Mouse (Mus musculus): ENCODE data around the gene Mtus2. TPM values are rescaled to one million over a fixed set of nuclear protein-coding genes. Genes with fewer than 3 reads are reported as not detected.

Mtus2 gene
- total RNA-seq, 1 experiment = 11.0 TPM

- Histone ChIP-seq H3K4me3 (ENCODE audit: insufficient read depth in 1 of 2, low read depth in 1 of 2, low read length in 2 of 2, poor library complexity in 1 of 2, severe bottlenecking in 1 of 2) (no peak overlapping the region), H3K9me3 (ENCODE audit: control insufficient read depth, insufficient read depth, low read depth, low read length) (no peaks in the 10 kb centered on the region), H3K9ac (ENCODE audit: insufficient read depth, low read depth, low read length, poor library complexity, severe bottlenecking) (peak overlapping the region; percentile 37; the same call in 1 of the 2 replicates), H3K4me1 (ENCODE audit: control insufficient read depth in 2 of 2, insufficient read depth in 2 of 2, low read length in 2 of 2, poor library complexity in 1 of 2) (peaks cover 0 to 4% of the 10 kb centered on the region in 2 experiments; a peak in 1 of 4 replicates), H3K27ac (ENCODE audit: insufficient read depth, low read depth, low read length, poor library complexity, severe bottlenecking) (no peak overlapping the region), H3K36me3 (ENCODE audit: control insufficient read depth, insufficient read depth, low read length, poor library complexity, severe bottlenecking) (peaks cover 30% of the 10 kb centered on the region; the same call in 1 of the 2 replicates)
- in situ Hi-C loops (cut with MboI; ENCODE audit: low sequenced_read_pairs in 2 of 2, unreplicated experiment in 2 of 2) = no loop called here
- no peak for TF ChIP-seq ZNF384 (IDR thresholded peaks at IDR 0.05; ENCODE audit: low read depth, low read length)
- TF ChIP-seq HCFC1 (IDR thresholded peaks at IDR 0.05; ENCODE audit: borderline replicate concordance, insufficient read depth, low read length) = no peak
- TF ChIP-seq ZC3H11A (IDR thresholded peaks at IDR 0.05; ENCODE audit: borderline replicate concordance, low read depth, low read length) = no peak
- no peak for TF ChIP-seq CHD2 (IDR thresholded peaks at IDR 0.05; ENCODE audit: low read depth, low read length)
- TF ChIP-seq MAFK (IDR thresholded peaks at IDR 0.05; ENCODE audit: insufficient read depth, low read depth, low read length) = no peak
- no peak for DNase-seq (ENCODE audit: low read depth, low spot score)
These were observed 375.0 kb downstream of the Mtus2 start for GRCm38 (mm10) chr5:148331926-148332621.

- Histone ChIP-seq H3K9me3 (ENCODE audit: control insufficient read depth, insufficient read depth, low read depth, low read length) (no peaks in the 10 kb centered on the region), H3K27ac (ENCODE audit: insufficient read depth, low read depth, low read length, poor library complexity, severe bottlenecking) (no peak overlapping the region), H3K4me3 (ENCODE audit: insufficient read depth in 1 of 2, low read depth in 1 of 2, low read length in 2 of 2, poor library complexity in 1 of 2, severe bottlenecking in 1 of 2) (no peak overlapping the region), H3K4me1 (ENCODE audit: control insufficient read depth in 2 of 2, insufficient read depth in 2 of 2, low read length in 2 of 2, poor library complexity in 1 of 2) (peaks cover 0 to 4% of the 10 kb centered on the region in 2 experiments; a peak in 1 of 4 replicates), H3K36me3 (ENCODE audit: control insufficient read depth, insufficient read depth, low read length, poor library complexity, severe bottlenecking) (peaks cover 30% of the 10 kb centered on the region; the same call in 1 of the 2 replicates), H3K9ac (ENCODE audit: insufficient read depth, low read depth, low read length, poor library complexity, severe bottlenecking) (peak overlapping the region; percentile 37; the same call in 1 of the 2 replicates)
- in situ Hi-C loops (cut with MboI; ENCODE audit: low sequenced_read_pairs in 2 of 2, unreplicated experiment in 2 of 2) = no loop called here
- no peak for TF ChIP-seq HCFC1 (IDR thresholded peaks at IDR 0.05; ENCODE audit: borderline replicate concordance, insufficient read depth, low read length)
- no peak for TF ChIP-seq CHD2 (IDR thresholded peaks at IDR 0.05; ENCODE audit: low read depth, low read length)
- peak; percentile 90 for TF ChIP-seq ZNF384 (IDR thresholded peaks at IDR 0.05; ENCODE audit: low read depth, low read length)
- TF ChIP-seq ZC3H11A (IDR thresholded peaks at IDR 0.05; ENCODE audit: borderline replicate concordance, low read depth, low read length) = peak; percentile 44; the same call in 1 of the 2 replicates
- TF ChIP-seq MAFK (IDR thresholded peaks at IDR 0.05; ENCODE audit: insufficient read depth, low read depth, low read length) = no peak
- DNase-seq (ENCODE audit: low read depth, low spot score) = peak; percentile 73
These were observed 375.5 kb downstream of the Mtus2 start for GRCm38 (mm10) chr5:148332622-148332974.

DNA sequence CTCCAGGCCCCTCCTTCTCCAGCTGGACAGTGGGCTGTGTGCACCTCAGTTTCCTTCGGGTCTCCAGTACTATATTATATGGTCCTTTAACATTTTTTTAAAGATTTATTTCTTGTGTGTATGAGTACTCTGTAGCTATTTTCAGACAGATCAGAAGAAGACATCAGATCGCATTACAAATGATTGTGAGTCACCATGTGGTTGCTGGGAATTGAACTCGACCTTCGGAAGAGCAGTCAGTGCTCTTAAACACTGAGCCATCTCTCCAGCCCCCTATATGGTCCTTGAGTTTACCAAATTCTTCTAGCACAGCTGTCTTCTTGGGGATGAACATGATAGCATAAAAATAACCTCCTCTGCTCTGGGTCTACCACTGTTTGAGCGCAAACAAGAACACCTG, 382.0 kb downstream of the Mtus2 start:
- no peak overlapping the region for H3K9ac ChIP-seq (ENCODE audit: insufficient read depth, low read depth, low read length, poor library complexity, severe bottlenecking)
- DNase-seq (ENCODE audit: low read depth, low spot score) = no peak
- peaks cover 0 to 10% of the 10 kb centered on the region in 2 experiments; a peak in 1 of 4 replicates for H3K4me1 ChIP-seq (ENCODE audit: control insufficient read depth in 2 of 2, insufficient read depth in 2 of 2, low read length in 2 of 2, poor library complexity in 1 of 2)
- no peaks in the 10 kb centered on the region for H3K9me3 ChIP-seq (ENCODE audit: control insufficient read depth, insufficient read depth, low read depth, low read length)
- no peak overlapping the region for H3K27ac ChIP-seq (ENCODE audit: insufficient read depth, low read depth, low read length, poor library complexity, severe bottlenecking)
- no peak for TF ChIP-seq MAFK (IDR thresholded peaks at IDR 0.05; ENCODE audit: insufficient read depth, low read depth, low read length)
- no peak for TF ChIP-seq ZC3H11A (IDR thresholded peaks at IDR 0.05; ENCODE audit: borderline replicate concordance, low read depth, low read length)
- no peak for TF ChIP-seq CHD2 (IDR thresholded peaks at IDR 0.05; ENCODE audit: low read depth, low read length)
- no peak for TF ChIP-seq HCFC1 (IDR thresholded peaks at IDR 0.05; ENCODE audit: borderline replicate concordance, insufficient read depth, low read length)
- TF ChIP-seq ZNF384 (IDR thresholded peaks at IDR 0.05; ENCODE audit: low read depth, low read length) = no peak
- in situ Hi-C loops (cut with MboI; ENCODE audit: low sequenced_read_pairs in 2 of 2, unreplicated experiment in 2 of 2) = no loop called here
- H3K36me3 ChIP-seq (ENCODE audit: control insufficient read depth, insufficient read depth, low read length, poor library complexity, severe bottlenecking) = peaks cover 23% of the 10 kb centered on the region; the same call in 1 of the 2 replicates
- H3K4me3 ChIP-seq (ENCODE audit: insufficient read depth in 1 of 2, low read depth in 1 of 2, low read length in 2 of 2, poor library complexity in 1 of 2, severe bottlenecking in 1 of 2) = no peak overlapping the region

DNA sequence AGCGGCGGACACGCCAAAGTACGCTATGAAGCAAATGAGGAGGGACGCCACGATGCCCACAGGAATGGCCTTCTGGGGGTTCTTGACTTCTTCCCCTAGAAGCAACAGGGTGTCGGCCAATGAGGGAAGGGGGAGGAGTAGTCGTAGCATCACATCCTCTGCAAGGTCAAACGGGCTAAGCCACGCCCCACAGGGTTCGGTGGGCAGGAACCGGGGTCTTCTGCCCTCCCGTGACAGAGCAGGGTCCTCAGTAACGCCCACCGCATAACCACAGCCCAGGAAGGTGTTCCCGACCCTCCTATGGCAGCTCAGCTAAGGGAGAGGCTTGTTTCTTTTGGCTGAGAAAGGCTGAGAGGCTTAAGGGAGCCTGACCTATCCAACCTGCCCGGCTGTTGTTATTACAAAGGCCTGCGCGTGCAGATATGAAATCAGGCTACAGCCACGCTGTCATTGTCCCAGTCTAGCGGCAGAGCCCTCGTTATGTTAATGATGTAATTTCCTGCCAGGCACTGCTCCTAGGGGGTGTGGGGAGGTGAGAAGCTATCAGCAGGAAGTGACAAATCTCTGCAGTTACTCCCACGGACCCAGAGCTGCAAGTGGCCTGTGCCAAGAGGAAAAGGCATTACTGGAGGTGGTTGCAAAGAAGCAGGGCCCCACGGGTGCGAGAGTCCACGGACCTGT, 385.1 kb downstream of the Mtus2 start:
- Histone ChIP-seq H3K9ac (ENCODE audit: insufficient read depth, low read depth, low read length, poor library complexity, severe bottlenecking) (peak overlapping the region; percentile 25; the same call in 1 of the 2 replicates), H3K4me1 (ENCODE audit: control insufficient read depth in 2 of 2, insufficient read depth in 2 of 2, low read length in 2 of 2, poor library complexity in 1 of 2) (peaks cover 0 to 10% of the 10 kb centered on the region in 2 experiments; a peak in 1 of 4 replicates), H3K9me3 (ENCODE audit: control insufficient read depth, insufficient read depth, low read depth, low read length) (no peaks in the 10 kb centered on the region), H3K36me3 (ENCODE audit: control insufficient read depth, insufficient read depth, low read length, poor library complexity, severe bottlenecking) (peaks cover 21% of the 10 kb centered on the region; the same call in 1 of the 2 replicates), H3K27ac (ENCODE audit: insufficient read depth, low read depth, low read length, poor library complexity, severe bottlenecking) (no peak overlapping the region; the same call in 1 of the 2 replicates), H3K4me3 (ENCODE audit: insufficient read depth in 1 of 2, low read depth in 1 of 2, low read length in 2 of 2, poor library complexity in 1 of 2, severe bottlenecking in 1 of 2) (peak overlapping the region in 1 of 2 experiments; percentile 48; a peak in 1 of 4 replicates)
- TF ChIP-seq MAFK (IDR thresholded peaks at IDR 0.05; ENCODE audit: insufficient read depth, low read depth, low read length) = no peak
- DNase-seq (ENCODE audit: low read depth, low spot score) = no peak
- in situ Hi-C loops (cut with MboI; ENCODE audit: low sequenced_read_pairs in 2 of 2, unreplicated experiment in 2 of 2) = no loop called here
